Mouse (Mus musculus) lung, adult 2 months (tissue): ENCODE measurements around the gene Ggta1. TPM values are rescaled to one million over a fixed set of nuclear protein-coding genes. Genes with fewer than 3 reads are reported as not detected.

ENCODE experiments used
- DNase-seq: peaks from one replicate; pipeline ENCODE4 v3.0.0; 2022
- H3K4me1 ChIP-seq: fragments of 200-500 bp; 2 replicates; pipeline ENCODE4 v1.6.1; 2011; ENCODE audit warnings: low read length; ENCODE audit not compliant: control insufficient read depth, insufficient read depth
- H3K4me3 ChIP-seq: fragments of 200-500 bp; replicated peaks from 2 replicates; pipeline ENCODE3; 2011; ENCODE audit warnings: low read depth, mild to moderate bottlenecking, control low read depth, low read length; ENCODE audit errors: extremely low read depth
- CTCF ChIP-seq: fragments of 200-500 bp; IDR thresholded peaks from 2 replicates; pipeline ENCODE4 v1.5.1; 2011; ENCODE audit warnings: mild to moderate bottlenecking, low read length, control low read depth; ENCODE audit not compliant: insufficient read depth
- POLR2A ChIP-seq: fragments of 200-500 bp; IDR thresholded peaks from 2 replicates; pipeline ENCODE4 v1.6.1; 2011; ENCODE audit warnings: low read depth, mild to moderate bottlenecking, control low read depth, low read length, borderline replicate concordance; ENCODE audit errors: extremely low read depth
- WGBS: fragments of 180-500 bp; shearing (Covaris S2); methylation state at CpG from one replicate; pipeline ENCODE4 v1.1.7; 2018; 5-methylcytosine and 5-hydroxymethylcytosine counted together
- polyA plus RNA-seq: library from polyadenylated mRNA; depleted of rRNA; stranded (reverse); fragments of >200 nt; gene quantifications from 2 replicates; pipeline ENCODE4 v1.2.3, GENCODE M21; 2012

Ggta1 gene
- polyA plus RNA-seq, 1 experiment, result 24.4 TPM

DNA sequence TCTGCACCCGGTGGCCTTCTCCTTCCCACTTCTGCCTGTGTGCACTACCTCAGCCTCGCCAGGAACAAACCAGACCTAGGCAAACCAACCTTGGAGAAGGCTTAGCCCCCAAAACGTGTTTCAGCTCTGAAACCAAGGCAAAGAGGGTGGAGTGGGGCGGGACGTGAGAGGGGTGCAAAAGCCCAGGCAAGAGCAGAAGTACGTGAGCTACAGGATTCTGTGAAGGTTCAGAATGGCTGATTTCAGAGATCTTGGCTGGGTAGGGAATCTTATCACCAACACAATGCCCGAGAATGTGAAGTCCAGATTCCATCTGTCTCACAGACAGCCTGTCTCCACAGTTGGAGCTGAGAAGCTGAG is 41.4 kb upstream of the Ggta1 start:
- TF ChIP-seq CTCF (no peak), POLR2A (no peak)
- 61% methylated on average over 7 of the region's 7 CpGs for WGBS
- no peak overlapping the region for H3K4me3 ChIP-seq
- H3K4me1 ChIP-seq, result peaks cover 4% of the 10 kb centered on the region; the same call in 1 of the 2 replicates
- no peak for DNase-seq

DNA sequence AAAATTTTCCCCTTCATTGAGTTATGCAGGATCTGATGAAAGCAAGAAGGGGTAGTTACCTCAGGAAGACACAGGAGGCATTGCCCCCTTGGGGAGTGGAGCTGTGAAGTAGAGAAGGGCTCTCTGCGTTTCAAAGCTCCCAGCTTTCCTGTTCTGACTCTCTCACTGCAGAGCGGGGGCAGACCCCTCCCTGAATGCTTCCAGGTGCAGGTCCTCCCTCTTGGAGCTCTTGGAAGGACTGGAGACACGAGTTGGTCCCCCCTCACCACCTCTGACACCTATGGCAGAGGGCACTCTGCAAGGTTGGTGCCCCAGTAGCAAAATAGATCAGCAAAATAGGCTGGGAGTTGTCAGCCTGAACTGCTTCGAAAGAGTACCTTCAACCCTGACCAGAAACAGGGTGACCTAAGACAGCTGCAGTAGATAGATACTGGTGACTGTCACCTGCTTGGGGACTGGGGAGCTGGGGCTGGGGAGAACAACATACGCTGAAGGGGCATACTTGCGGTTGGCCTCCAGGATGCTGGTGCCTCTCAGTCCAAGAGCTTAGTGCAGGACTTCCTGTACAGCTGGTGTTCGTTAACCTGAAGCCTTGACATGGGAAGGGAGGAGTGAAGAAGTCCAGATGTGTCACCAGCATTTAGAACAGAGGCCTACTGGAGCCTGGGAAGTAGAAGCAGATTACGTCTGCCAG is 40.8 kb upstream of the Ggta1 start:
- Histone ChIP-seq H3K4me3 (no peak overlapping the region), H3K4me1 (peaks cover 4% of the 10 kb centered on the region; the same call in 1 of the 2 replicates)
- DNase-seq, result no peak
- 52% methylated on average over 8 of the region's 8 CpGs for whole genome bisulfite sequencing
- TF ChIP-seq POLR2A (no peak), CTCF (no peak)

DNA sequence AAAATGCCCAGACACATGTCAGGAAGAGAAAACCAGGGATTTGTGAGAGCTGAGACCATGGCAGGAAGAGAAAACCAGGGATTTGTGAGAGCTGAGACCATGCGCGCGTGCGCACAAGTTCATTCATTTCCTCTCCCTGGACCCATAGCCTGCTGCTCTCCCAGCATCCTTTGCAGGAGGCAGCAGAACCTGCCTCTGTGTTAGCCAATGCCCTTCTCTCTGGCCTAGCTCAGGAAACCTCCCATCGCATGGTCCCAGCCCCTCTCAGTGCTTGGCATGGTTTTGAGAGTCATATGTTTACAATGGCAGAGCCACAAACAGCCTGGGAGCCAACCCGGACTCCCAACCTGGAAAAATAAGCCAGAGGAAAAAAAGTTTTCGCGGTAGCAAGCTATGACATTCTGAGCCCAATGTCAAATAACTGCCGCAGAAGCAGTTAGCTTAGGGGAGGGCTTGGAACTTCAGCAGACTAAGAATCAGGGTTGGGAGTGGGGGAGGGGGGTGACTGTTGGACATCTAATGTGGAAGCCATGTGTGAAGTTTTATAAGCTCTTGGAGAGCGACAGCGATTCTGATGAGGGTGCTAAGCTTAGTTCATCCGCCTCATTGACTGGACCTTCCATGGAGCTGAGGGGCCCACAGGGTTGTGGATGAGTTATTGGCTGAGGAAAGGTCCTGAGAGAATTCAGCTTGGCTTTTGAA is 40.1 kb upstream of the Ggta1 start:
- TF ChIP-seq POLR2A, result no peak
- TF ChIP-seq CTCF, result no peak
- Histone ChIP-seq H3K4me1 (peaks cover 4% of the 10 kb centered on the region; the same call in 1 of the 2 replicates), H3K4me3 (no peak overlapping the region)
- WGBS, result 71% methylated on average over 12 of the region's 12 CpGs
- no peak for DNase-seq

DNA sequence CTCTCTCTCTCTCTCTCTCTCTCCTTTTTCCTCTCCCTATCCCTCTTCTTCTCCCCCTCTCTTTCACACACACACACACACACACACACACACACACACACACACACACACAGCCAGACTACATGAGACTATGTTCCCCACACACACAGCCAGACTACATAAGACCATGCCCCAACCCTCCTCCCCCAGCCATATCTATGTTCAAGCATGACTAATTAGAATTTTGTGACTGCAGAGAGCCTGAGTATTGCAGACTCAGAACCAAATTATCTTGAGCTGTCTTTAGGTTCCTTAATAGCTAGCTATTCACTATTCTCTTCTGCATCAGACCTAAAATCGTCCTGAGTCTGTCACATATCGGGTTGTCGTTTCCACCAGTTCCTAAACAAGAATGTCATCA is 39.5 kb upstream of the Ggta1 start:
- Histone ChIP-seq H3K4me1 (peaks cover 4% of the 10 kb centered on the region; the same call in 1 of the 2 replicates), H3K4me3 (no peak overlapping the region)
- TF ChIP-seq POLR2A (no peak), CTCF (no peak)
- 92% methylated on average over 3 of the region's 3 CpGs for WGBS
- DNase-seq, result no peak

DNA sequence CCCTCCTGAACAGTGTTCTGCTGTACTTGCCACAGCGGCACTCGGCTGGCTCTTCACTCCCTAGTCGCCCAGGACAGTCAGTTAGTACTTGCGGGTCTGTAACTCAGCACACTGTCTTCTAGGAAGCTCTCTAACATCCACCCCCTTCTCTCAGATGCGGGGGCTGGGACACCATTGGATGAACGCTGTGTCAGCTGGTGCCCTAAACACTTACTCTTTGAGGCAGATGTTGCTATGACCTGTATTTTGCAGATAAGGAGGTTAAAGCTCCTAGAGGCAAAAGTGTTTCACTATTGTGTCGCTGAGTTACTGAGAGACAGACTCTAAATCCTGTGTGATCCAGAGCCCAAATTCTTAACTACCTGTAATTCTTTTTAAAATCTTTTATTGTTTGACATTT is 36.4 kb upstream of the Ggta1 start:
- TF ChIP-seq POLR2A, result no peak
- no peak for TF ChIP-seq CTCF

DNA sequence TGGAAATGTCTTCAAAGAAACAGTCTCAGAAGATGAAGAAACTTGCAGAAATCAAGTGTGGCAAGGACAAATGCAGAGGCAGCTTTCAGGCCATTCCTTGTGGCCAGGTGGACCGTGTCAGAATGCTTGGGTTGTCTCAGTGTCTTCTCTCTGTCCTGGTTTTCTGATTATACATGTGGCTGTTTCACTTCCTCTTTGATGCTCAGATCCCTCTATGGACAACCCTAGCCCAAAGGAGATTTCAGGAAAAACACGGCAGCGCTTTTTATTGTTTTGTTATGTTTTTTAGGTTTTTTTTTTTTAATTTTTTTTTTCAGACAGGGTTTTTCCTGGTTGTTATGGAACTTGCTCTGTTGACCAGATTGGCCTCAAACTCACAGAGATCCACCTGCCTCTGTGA is 35.9 kb upstream of the Ggta1 start:
- WGBS, result 72% methylated on average over 3 of the region's 3 CpGs
- no peak overlapping the region for H3K4me3 ChIP-seq
- DNase-seq, result no peak
- TF ChIP-seq CTCF (no peak), POLR2A (no peak)
- no peaks in the 10 kb centered on the region for H3K4me1 ChIP-seq

More for the DNA sequence above, 36.4 kb upstream of the Ggta1 start:
- H3K4me3 ChIP-seq, result no peak overlapping the region
- no peak for DNase-seq
- whole genome bisulfite sequencing, result 77% methylated on average over 7 of the region's 7 CpGs
- no peaks in the 10 kb centered on the region for H3K4me1 ChIP-seq

DNA sequence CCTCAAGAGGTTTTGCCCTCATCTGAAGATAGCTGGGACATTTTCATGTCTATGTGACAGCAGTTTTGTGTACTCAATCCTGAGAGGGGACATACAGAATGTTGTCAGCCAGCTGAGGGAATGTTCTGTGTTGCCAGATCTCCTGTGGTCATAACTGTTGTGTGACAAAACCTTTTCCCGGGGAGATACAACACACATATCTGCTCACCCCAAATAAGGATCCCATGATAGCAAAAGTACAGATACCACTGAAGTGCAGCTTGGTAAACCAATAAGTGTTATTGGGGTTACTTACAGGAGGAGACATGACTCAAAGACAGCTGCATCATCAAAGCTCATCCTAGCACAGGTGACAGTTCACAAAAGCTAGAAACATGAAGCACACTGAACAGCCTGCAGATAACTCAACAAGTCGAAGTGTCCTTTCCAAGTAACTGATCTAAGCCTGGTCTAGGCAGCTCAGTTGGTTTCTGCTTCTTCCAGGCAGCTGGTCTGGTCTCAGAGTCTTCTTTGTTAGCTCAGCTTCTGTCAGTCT is 34.7 kb upstream of the Ggta1 start:
- H3K4me1 ChIP-seq, result no peaks in the 10 kb centered on the region
- DNase-seq, result no peak
- 85% methylated on average over 2 of the region's 2 CpGs for WGBS
- TF ChIP-seq POLR2A, result no peak
- no peak for TF ChIP-seq CTCF
- H3K4me3 ChIP-seq, result no peak overlapping the region

DNA sequence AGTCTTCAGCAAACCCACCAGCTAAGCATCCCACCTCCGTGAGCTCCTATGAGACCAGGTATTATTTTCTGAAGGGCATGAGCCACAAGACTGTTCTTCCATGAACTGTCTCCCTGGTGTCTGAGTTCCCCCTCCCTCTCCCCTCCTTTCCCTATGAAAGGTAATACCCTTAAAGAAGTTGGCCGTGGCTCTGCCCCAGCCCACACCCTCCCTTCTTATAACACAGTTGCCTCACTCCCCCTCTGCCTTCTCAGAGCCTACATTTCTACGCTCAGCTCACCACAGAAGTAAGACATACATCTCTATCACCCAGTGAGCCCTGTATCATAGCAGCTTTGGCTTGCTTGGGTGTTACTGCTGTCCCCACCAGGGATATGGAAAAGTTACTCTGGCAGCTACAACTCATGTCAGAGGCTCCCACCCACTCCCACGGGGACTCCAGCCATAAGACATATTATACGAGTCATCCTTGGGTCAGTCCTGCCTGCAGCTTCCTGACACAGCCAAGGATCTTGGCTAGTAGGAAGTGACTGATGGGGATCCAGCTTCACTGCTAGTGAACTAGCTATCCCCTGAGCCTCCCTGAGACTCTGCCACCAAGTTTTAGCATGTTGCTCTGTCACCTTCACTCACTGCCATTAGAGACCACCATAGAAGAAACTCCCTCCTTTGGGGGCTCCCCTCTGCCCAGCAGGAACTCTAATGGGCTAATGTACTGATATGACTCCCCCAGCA is 33.4 kb upstream of the Ggta1 start:
- no peak for TF ChIP-seq CTCF
- TF ChIP-seq POLR2A, result no peak
- H3K4me1 ChIP-seq, result no peaks in the 10 kb centered on the region
- WGBS, result 47% methylated on average over 5 of the region's 5 CpGs
- no peak overlapping the region for H3K4me3 ChIP-seq
- DNase-seq, result no peak

DNA sequence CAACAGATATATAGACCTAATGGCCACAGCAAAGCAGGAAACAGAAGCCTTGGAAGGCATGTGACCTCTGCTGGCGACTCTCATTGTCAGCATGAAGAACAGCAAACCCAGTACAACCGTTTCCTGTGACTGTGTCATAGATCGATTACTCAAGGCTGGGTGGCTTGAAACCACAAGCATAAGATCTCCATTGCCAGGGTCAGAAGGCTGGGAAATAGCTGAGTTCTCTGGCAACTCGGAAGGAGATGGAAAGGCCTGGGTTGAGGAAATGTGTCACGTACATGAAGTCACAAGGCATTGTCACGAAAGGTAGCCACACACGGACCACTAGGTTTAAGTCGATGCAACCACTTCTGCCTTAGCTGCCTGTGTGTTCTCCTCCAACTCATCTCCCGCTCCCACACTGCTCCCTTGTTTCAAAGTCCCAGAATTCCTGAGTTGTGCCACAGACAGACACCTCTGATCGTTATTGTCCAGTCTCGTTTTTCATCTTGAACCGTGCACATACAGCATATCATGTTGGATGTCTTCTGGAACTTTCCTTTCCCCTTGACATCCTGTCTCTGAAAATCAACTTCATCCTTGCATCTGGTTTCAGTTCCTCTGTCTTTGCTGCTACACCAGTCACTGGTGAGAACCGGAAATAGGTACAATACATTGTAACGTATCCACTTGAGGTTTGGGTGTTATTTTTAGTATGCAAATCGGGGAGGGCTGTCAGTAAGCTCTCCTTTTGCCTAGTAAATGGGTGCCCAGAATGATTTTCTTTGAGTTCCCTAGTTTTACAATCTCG is 32.7 kb upstream of the Ggta1 start:
- 59% methylated on average over 16 of the region's 16 CpGs for WGBS
- H3K4me3 ChIP-seq, result no peak overlapping the region
- TF ChIP-seq POLR2A (no peak), CTCF (no peak)
- H3K4me1 ChIP-seq, result no peaks in the 10 kb centered on the region
- DNase-seq, result no peak
